Mouse (Mus musculus) right cerebral cortex, postnatal 4 days (tissue): ENCODE results near the gene Smim12.

ENCODE experiments used
- DNase-seq: peaks from one replicate; pipeline ENCODE4 v3.0.0-alpha.2; 2022

Gene Smim12

GRCm38 (mm10) chr4:127243552-127243951 lies at the start of gene Smim12:
Gene Smim12, plus strand, starts transcription at chr4:127243784.
- DNase-seq: peak; percentile 100

DNA sequence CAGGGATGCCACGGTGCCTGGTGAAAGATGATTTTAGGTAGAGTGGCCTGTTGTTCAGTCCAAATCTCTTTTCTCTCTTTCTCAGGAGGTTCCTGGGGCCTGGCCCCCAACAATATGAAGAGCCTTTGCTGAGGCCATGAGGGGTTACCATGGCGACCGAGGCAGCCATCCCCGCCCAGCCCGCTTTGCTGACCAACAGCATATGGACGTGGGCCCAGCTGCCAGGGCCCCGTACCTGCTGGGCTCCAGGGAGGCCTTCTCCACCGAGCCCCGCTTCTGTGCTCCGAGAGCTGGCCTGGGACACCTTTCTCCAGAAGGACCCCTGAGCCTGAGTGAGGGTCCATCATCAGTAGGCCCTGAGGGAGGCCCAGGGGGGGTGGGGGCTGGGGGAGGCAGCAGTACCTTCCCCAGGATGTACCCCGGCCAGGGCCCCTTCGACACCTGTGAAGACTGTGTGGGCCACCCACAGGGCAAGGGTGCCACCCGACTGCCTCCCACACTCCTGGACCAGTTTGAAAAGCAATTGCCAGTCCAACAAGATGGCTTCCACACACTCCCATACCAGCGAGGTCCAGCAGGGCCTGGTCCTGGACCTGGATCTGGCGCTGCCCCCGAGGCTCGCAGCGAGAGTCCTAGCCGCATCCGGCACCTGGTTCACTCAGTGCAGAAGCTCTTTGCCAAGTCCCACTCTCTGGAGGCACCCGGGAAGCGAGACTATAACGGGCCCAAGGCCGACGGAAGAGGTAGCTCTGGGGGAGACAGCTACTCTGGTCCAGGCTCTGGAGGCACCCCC lies 48.9 kb upstream of the Smim12 start:
- DNase-seq: no peak

DNA sequence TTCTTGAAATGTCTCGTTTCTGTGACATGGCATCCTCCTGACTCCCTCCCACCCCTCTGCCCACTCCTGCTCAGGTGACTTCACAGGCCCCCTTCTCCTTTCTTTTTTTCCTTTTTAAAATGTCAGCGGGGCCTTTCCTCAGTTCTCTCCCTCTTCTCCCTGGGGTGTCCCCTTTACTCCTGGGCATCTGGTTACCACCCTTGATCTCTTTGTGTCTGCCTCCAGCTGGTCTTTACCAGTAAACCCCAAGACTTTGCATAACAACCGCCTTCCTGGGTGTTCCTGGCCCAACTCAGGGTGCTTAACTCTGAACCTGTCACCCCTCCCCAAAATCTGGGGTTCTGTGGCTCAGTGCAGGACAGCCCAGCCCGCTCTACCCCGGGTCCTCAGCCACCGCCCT lies 45.0 kb upstream of the Smim12 start:
- no peak for DNase-seq

- no peak for DNase-seq
These were observed 44.2 kb upstream of the Smim12 start for GRCm38 (mm10) chr4:127199406-127199805.

GRCm38 (mm10) chr4:127200164-127200722 lies 43.3 kb upstream of the Smim12 start:
- no peak for DNase-seq

DNA sequence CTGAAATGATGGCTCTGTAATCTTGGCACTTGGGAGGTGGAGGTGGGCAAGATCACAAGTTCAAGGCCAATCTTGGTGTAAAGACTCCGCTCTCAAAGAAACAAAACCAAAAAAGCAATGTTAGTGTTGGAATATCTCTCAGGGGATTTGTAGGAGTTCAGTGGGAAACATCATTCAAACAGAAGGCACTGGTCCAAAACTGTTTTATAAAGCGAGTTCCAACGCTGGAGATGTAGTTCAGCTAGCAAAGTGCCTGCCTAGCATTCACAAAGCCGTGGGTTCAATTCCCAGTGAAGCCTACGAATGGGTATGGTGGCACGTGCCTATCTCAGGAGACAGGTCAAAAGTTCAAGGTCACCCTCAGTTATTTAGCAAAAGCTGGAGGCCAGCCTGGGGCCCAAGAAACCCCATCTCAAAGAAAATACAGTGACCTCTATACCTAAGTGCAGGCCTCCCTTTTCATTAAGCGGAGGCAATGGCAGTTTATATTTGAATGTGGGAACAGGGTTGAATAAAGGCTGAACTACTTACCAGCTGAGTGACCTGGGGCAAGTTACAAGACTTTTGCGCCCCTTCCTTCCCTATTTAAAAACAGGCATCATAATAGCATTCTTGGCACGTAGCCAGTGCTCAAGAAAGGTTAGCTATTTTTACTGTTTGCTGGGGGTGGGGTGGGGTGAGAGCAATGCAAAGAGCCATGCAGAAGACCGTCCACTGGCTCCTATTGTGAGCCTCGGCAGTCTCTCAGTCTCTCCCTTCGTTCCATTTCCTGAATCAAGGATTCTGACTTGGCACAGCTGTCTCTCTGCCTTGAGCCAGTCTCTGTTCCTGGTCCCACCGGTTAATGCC lies 42.6 kb upstream of the Smim12 start:
- no peak for DNase-seq

GRCm38 (mm10) chr4:127203081-127203480 lies 40.5 kb upstream of the Smim12 start:
- DNase-seq: no peak

DNA sequence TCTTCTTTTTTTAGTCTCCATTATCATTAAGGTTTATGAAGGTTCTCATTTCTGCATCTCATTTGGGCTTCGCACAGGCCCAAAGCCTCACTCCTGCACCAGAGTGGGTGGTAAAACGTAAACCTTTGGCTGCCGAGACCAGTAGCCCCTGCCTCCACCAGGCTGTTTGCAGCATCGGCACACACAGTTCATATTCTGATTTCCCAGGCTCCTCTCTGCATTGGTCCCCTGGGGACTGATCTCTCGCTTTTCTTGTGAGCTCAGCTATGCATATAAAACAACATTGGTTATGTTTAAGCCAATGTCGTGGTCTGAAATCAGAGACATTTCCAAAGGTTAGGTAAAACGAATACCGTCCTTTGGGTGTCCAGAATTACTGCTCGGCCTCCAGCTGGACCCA lies 32.3 kb upstream of the Smim12 start:
- DNase-seq: no peak

DNA sequence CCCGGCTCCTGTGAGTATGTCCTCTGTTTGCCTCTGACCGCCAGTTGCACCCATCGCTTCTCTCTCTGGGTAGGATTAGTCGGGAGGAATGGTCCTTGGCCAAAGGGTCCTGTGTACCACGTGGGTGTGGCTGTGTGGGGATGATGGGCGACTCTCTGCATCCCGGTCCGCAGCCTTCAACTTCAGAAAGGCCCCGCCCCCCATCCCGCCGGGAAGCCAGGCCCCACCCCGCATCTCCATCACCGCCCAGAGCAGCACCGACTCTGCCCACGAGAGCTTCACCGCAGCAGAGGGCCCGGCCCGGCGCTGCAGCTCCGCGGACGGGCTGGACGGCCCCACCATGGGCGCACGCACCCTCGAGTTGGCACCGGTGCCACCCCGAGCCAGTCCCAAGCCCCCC lies 29.1 kb upstream of the Smim12 start:
- no peak for DNase-seq

GRCm38 (mm10) chr4:127215103-127215502 lies 28.5 kb upstream of the Smim12 start:
- no peak for DNase-seq

DNA sequence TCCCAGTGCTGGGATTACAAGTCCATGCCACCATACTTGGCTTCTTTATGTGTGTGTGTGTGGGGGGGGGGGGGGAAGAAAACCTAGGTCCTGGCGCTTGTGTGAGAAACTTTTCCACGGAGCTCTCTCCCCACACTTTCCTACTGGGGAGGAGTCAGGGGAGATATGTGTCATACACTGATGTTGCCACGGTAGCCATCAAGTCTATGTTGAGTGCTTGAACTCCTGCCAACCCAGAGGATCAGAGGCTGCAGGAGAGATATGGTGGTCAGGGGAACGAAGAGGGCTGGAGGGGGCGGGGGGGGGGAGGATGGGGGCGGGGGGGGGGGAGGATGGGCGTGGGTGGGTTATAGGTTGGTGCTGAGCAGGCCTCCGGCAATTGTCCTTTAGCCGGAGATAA lies 27.8 kb upstream of the Smim12 start:
- DNase-seq: no peak

- DNase-seq: no peak
These were observed 27.3 kb upstream of the Smim12 start for GRCm38 (mm10) chr4:127216251-127216651.

GRCm38 (mm10) chr4:127217048-127217447 lies 26.5 kb upstream of the Smim12 start:
- DNase-seq: no peak

DNA sequence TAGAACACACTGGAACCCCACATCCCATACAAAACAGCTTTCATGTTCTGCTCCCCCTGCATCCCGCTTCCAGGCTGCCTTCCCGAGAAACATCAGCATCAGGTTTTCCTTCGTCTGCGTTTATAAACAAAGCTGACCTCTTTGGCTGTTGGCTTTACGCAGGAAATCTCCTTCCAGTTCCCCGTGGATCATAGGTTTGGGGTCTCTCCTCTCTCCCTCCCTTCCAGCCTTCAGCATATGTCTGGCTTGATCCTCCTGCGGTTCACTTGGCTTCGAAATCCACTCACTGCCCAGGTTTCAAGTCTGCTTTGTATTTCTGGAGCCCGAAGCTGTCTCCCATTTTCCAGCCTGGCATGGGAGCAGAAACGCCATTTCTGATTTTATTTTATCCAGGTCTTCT lies 20.3 kb upstream of the Smim12 start:
- no peak for DNase-seq

DNA sequence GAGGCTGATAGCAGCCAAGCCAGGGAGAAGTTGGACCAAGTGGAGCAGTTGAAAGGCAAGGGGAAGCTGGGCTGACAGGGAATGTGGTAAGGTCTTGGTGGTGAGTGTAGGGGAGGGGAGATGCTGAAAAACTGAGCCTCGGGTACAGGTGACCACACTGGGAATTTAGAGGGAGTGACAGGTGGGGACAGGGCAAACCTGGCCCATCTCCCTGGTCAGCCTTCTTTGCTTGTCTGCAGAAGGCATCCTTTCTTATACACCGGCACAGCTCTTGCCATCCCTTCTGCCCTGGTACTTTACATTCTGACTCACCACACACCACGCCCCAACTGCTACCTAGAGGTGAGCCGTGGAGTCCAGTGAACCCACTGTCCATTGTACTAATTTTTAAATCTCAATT lies 19.8 kb upstream of the Smim12 start:
- no peak for DNase-seq

GRCm38 (mm10) chr4:127224444-127225100 lies 19.0 kb upstream of the Smim12 start:
- DNase-seq: no peak

DNA sequence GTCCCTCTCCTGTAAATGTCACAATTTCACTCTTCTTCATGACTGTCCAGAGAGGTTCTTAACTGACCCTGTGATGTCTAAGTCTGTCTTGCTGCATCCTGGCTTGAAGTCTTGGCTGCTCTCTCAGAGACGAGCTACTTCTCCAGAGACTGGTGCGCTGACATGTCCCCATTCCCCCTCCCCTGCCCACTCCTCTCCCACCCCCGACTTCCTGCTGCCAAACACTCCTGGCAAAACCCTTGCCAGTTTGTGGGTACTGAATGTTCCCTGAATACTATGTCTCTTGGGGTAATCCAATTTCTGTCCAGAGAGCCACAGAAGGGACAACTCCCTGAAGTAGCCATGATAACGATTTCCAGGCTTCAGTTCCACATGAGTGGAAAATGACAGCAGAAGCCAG lies 17.5 kb upstream of the Smim12 start:
- no peak for DNase-seq

DNA sequence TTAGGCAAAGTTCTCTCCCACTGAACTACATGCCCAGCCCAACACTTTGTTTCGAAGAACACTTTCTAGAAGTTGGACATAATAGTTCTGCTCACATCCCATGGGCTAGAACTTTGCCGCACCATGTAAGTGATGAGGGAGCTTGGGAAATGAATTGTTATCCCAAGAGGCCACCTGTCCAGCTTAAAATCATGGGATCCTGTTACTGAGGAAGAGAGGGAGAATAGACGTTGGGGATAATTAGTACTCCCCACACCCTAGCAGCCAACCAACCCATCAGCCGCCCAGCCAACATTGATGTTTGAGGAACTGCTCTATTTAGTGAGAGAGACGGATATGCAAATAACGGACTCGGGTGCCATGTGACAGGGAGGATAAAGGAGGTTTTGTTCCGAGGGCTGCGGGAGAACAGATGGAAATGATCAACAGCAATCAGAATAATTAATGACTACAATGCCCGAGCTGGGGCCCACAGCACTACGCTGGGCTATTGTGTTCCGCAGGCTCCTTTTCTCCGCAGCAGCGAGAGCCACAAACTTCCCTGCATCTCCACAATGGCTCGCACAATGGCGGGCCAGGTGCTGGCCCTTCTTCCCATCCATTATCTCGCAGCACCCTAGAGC lies 16.4 kb upstream of the Smim12 start:
- DNase-seq: no peak

DNA sequence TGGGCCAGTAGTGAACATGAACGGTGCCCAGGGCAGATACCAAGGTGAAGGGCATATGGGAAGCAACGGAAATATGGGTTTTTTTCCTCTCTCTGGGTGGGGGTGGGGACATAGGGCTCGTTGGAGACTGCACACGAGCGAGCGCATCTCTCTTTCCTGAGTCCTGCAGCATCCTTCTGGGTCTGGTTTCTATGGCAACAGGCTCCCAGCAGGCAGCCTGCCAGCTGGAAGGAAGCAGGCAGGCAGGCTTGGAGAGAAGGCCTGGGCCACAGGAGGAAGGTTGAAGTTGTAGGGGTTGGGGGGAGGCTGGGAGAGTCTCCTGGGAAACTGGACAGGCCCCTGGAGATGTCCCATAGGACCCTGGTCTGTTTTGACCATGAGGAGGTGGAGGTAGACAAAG lies 11.6 kb upstream of the Smim12 start:
- DNase-seq: peak; percentile 84

DNA sequence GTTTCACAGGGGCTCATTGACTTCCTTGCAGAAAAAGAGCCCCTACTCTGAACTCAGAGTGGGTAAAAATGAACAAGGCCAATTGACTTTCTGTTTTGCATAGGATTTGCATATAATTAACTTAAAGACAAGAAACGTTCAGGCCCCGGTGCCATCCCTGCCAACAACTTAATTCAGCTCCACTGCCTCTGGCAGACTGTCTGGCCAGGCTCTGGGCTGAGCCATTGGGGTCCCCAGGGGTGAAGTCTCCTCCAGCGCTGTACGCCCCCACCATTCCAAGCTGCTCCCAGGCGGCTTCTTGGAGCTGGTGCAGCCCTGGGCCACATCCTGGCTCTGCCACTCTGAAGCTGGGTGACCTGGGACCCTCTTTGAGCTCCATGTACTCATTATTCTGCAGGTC lies 11.0 kb upstream of the Smim12 start:
- peak; percentile 38 for DNase-seq

DNA sequence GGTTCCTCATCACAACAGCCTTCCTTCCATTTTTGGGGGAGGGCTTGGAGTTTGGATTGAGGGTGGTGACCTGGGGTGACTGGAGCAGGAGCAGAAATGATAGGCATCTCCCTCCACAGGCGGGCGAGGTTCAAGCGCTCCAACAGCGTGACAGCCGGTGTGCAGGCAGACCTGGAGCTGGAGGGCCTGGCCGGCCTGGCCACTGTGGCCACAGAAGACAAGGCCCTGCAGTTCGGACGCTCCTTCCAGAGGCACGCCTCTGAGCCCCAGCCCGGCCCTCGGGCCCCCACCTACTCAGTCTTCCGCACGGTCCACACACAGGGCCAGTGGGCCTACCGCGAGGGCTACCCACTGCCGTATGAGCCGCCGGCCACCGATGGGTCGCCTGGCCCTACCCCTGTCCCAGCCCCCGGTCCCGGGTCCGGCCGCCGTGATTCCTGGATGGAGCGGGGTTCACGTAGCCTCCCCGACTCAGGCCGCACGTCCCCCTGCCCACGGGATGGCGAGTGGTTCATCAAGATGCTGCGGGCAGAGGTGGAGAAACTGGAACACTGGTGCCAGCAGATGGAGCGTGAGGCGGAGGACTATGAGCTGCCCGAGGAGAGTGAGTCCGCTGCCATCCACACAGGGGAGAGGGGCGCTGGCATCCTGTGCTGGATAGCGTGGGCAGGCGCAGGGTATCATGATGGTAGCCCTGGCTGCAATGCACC lies 10.0 kb upstream of the Smim12 start:
- DNase-seq: no peak
